Mouse (Mus musculus): ENCODE measurements around the gene Il12rb1. TPM values are rescaled to one million over a fixed set of nuclear protein-coding genes. Genes with fewer than 3 reads are reported as not detected.
"Not testable (repeated sequence)": the region's sequence is repeated elsewhere in the genome, so short reads cannot be mapped to it uniquely, and the experiment has no call there.

Il12rb1 gene
- total RNA-seq, 2 experiments from 2014 or later, result 0.86 to 1.1 TPM

- intact Hi-C loops (cut with DNase I), result no loop called here
- no peak for DNase-seq (ENCODE audit: low spot score in 2 of 2)
Observed at GRCm38 (mm10) chr8:70820101-70820935, 12.1 kb downstream of the Il12rb1 start.

- DNase-seq (ENCODE audit: low spot score in 2 of 2), result no peak
- intact Hi-C loops (cut with DNase I), result no loop called here
Observed at GRCm38 (mm10) chr8:70821399-70821962, 13.2 kb downstream of the Il12rb1 start.

GRCm38 (mm10) chr8:70821992-70822391 lies 13.7 kb downstream of the Il12rb1 start:
- DNase-seq (ENCODE audit: low spot score in 2 of 2), result no peak
- intact Hi-C loops (cut with DNase I), result loop anchor here (2.0 kb wide), 1 partner anchor 17 kb away; the partner anchor contains the start of gene Arrdc2

GRCm38 (mm10) chr8:70822594-70822993 lies 14.3 kb downstream of the Il12rb1 start:
- intact Hi-C loops (cut with DNase I), result loop anchor here (2.0 kb wide), 1 partner anchor 16 kb away; the partner anchor contains the start of gene Arrdc2
- DNase-seq (ENCODE audit: low spot score in 2 of 2), result not testable (repeated sequence)

GRCm38 (mm10) chr8:70823802-70824201 lies 15.6 kb downstream of the Il12rb1 start:
- intact Hi-C loops (cut with DNase I), result loop anchor here (2.0 kb wide), 1 partner anchor 15 kb away; the partner anchor contains the start of gene Arrdc2
- no peak for DNase-seq (ENCODE audit: low spot score in 2 of 2)

- intact Hi-C loops (cut with DNase I), result no loop called here
- no peak for DNase-seq (ENCODE audit: low spot score in 2 of 2)
Observed at GRCm38 (mm10) chr8:70825816-70826215, 17.6 kb downstream of the Il12rb1 start.

- no peak for DNase-seq (ENCODE audit: low spot score in 2 of 2)
- intact Hi-C loops (cut with DNase I), result no loop called here
Observed at GRCm38 (mm10) chr8:70827010-70827409, 18.8 kb downstream of the Il12rb1 start.

- intact Hi-C loops (cut with DNase I), result no loop called here
- no peak for DNase-seq (ENCODE audit: low spot score in 2 of 2)
Observed at GRCm38 (mm10) chr8:70827796-70828195, 19.5 kb downstream of the Il12rb1 start.

GRCm38 (mm10) chr8:70831517-70831916 lies 23.3 kb downstream of the Il12rb1 start:
- intact Hi-C loops (cut with DNase I), result no loop called here
- no peak for DNase-seq (ENCODE audit: low spot score in 2 of 2)

GRCm38 (mm10) chr8:70832371-70832770 lies 24.1 kb downstream of the Il12rb1 start:
- no peak for DNase-seq (ENCODE audit: low spot score in 2 of 2)
- intact Hi-C loops (cut with DNase I), result no loop called here

- no peak for DNase-seq (ENCODE audit: low spot score in 2 of 2)
- intact Hi-C loops (cut with DNase I), result no loop called here
Observed at GRCm38 (mm10) chr8:70833018-70833482, 24.8 kb downstream of the Il12rb1 start.

GRCm38 (mm10) chr8:70833520-70833919 lies 25.3 kb downstream of the Il12rb1 start:
- peak; percentile 45 to 48 for DNase-seq (ENCODE audit: low spot score in 2 of 2)
- intact Hi-C loops (cut with DNase I), result no loop called here

GRCm38 (mm10) chr8:70834071-70834470 lies 25.8 kb downstream of the Il12rb1 start:
- intact Hi-C loops (cut with DNase I), result no loop called here
- no peak for DNase-seq (ENCODE audit: low spot score in 2 of 2)

GRCm38 (mm10) chr8:70836666-70837065 lies 28.4 kb downstream of the Il12rb1 start:
- intact Hi-C loops (cut with DNase I), result no loop called here
- DNase-seq (ENCODE audit: low spot score in 2 of 2), result no peak

GRCm38 (mm10) chr8:70838654-70839407 lies 30.6 kb downstream of the Il12rb1 start:
- intact Hi-C loops (cut with DNase I), result loop anchor here (2.0 kb wide), 1 partner anchor 16 kb away; no protein-coding TSS in a partner anchor
- DNase-seq (ENCODE audit: low spot score in 2 of 2), result no peak

GRCm38 (mm10) chr8:70839408-70840351 lies 31.4 kb downstream of the Il12rb1 start, which contains the start of gene Arrdc2:
TSS of gene Arrdc2 (minus strand) at chr8:70839720.
- intact Hi-C loops (cut with DNase I), result loop anchor here (2.0 to 5.0 kb wide), 3 partner anchors 17 to 121 kb away; partner anchors contain the start of gene Gm3336
- DNase-seq (ENCODE audit: low spot score in 2 of 2), result peak; percentile 96 to 97

GRCm38 (mm10) chr8:70840590-70840989 lies 32.3 kb downstream of the Il12rb1 start:
- intact Hi-C loops (cut with DNase I), result loop anchor here (2.0 to 5.0 kb wide), 2 partner anchors 73 to 122 kb away; partner anchors contain the start of gene Gm3336
- no peak for DNase-seq (ENCODE audit: low spot score in 2 of 2)
